Comparison of ENCODE assay signal across 19 mouse cellular contexts in the genomic region with DNA sequence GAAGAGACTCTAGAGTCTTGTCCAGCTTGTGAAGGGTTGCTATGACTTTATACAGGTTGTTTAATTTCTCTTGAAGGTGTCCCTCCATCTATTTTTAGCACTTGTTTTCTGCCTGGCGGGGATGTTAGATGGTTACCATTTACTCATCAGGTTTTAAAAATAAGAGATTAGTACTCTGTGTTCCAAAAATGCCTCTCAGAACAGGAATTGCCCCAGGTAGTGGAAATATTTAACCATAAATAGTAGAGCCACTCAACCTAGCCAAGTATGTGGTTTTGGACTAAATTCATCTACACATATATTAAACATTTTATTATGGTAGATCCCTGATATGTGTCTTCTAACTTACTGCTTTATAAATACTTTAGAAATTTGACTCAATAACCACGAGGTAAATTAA.
"Had no signal": no experiment of that assay in that cellular context is flagged by ENCODE, and none has a peak within 500 bp of the region (broad histone marks: within the 10 kb centered on the region; RNA-seq: fewer than 3 reads in every experiment).

No protein-coding gene starts in this region.

- H3K27me3 ChIP-seq: intestine, embryonic 15.5 days; limb, embryonic 13.5 days; liver, embryonic 12.5 days; liver, embryonic 15.5 days; lung, embryonic 15.5 days; megakaryocyte, embryonic 14.5 days; midbrain, embryonic 13.5 days; neural tube, embryonic 13.5 days had no signal

- ATAC-seq: intestine, embryonic 15.5 days; liver, embryonic 12.5 days; midbrain, embryonic 13.5 days; midbrain, embryonic 16.5 days had no signal

- DNase-seq: layer of hippocampus, adult 9-11 months; liver; lung, adult 18-20 months; lung, postnatal 10 days; lung, postnatal 36 days; retina, postnatal 1 day; right cerebral cortex, postnatal 25 days; thymus, adult 2 months; thymus, postnatal 14 days; thymus, postnatal 4 days had no signal
